Mouse (Mus musculus) hematopoietic stem cell, adult 5-6 weeks (primary cell): ENCODE measurements around the gene Aplf. TPM values are rescaled to one million over a fixed set of nuclear protein-coding genes. Genes with fewer than 3 reads are reported as not detected.

Source experiments
- ATAC-seq, 2 experiments: fragments of 125-278 bp in 1 of 2; replicated peaks in 1 of 2; 2 replicates each; pipeline ENCODE4 v1.8.0; 2016 to 2017; ENCODE audit warnings: inconsistent platforms in 2 of 2, mild to moderate bottlenecking in 2 of 2, moderate number of reproducible peaks in 2 of 2, low read depth in 1 of 2, moderate TSS enrichment in 1 of 2; ENCODE audit not compliant: low FRiP score in 2 of 2, poor library complexity in 2 of 2, severe bottlenecking in 2 of 2, insufficient read depth in 1 of 2, low TSS enrichment in 1 of 2
- total RNA-seq: library from RNA; stranded (forward); fragments of 172-1452, 232-1000 nt; gene quantifications from 2 replicates; pipeline ENCODE4 v1.2.3, GENCODE M21; 2017

Gene Aplf
- total RNA-seq, 1 experiment from 2014 or later: 20.9 TPM

DNA sequence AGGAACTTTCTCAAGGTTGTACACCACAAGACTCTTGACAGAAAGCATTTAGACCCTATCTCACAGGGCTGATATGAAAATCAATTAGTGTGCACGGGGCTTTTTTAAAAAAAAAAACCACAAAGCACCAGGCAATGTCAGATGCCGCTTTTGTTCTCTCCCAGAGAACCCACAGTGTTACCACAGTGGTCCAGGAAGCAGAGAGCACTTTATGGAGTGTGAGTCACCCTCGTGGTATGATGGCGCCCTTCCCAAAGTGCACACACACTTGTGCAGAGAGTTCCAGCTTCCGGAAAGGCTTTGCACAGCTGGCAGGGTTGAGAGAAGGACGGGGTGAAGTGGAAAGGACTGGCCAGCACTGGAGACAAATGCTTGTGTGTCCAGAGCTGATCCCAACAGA, 89.5 kb downstream of the Aplf start:
- ATAC-seq: peak; percentile 51 to 54; a peak in 2 of 4 replicates

DNA sequence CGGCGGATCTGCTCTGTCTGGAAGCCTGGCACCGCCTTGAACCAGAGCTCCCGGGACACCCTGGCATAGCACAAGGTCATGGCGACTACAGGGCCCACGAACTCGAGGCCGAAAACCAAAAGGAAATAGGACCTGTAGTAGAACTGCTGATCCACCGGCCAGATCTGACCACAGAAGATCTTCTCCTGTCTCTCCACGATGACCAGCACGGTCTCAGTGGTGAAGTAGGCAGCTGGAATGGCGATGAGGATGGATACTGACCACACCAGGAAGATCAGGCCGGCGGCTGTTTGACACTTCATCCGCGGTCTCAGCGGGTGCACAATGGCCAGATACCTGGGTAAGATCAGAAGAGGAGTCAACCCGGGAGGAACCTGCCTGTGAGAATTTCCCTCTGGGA, 90.4 kb downstream of the Aplf start:
- ATAC-seq: no peak

DNA sequence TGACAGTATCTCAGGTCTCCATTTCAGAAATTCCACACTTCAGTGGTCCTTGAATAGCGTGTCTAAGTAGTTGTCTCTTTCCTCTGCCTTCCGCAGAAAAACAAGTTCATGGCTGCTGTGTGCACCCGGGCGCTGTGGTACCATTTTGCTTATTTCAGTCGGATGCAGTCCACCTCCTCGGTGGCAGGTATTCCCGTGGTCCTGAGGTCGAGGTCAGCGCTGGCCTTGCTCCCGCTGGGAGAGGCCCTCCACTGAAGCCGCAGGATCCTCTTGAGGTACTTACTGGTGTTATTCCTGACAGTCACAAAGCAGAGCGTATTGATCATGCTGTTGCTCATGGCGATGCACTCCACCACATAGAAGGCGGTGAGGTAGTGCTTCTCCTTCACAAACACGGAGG, 90.9 kb downstream of the Aplf start:
- no peak for ATAC-seq

Other genes with a start within 250 kb of the Aplf start
- gene Bmp10, start 243.2 kb downstream of the Aplf start, total RNA-seq: not detected in 2 replicates
- 59.3 and 82.2 TPM in 2 replicates for gene Arhgap25, start 138.9 kb downstream of the Aplf start, total RNA-seq
- 0.06 and 0.55 TPM in 2 replicates for gene Prokr1, start 81.5 kb downstream of the Aplf start, total RNA-seq
- gene Efcc1, start 58.7 kb upstream of the Aplf start, total RNA-seq: 14.8 and 30.7 TPM in 2 replicates
- gene Gp9, start 105.9 kb upstream of the Aplf start, total RNA-seq: 3.6 and 9.3 TPM in 2 replicates
- gene Rab43, start 140.0 kb upstream of the Aplf start, total RNA-seq: 17.5 and 27.6 TPM in 2 replicates
- 18.1 and 24.7 TPM in 2 replicates for gene Gm45140, start 163.6 kb upstream of the Aplf start, total RNA-seq
- gene Isy1, start 166.6 kb upstream of the Aplf start, total RNA-seq: 131 and 197 TPM in 2 replicates
- 1,326 and 1,457 TPM in 2 replicates for gene Cnbp, start 178.9 kb upstream of the Aplf start, total RNA-seq
- 70.8 and 72.2 TPM in 2 replicates for gene Copg1, start 215.6 kb upstream of the Aplf start, total RNA-seq
- gene Hmces, start 241.7 kb upstream of the Aplf start, total RNA-seq: 31.2 and 75.3 TPM in 2 replicates